ENCODE assay signal across 17 mouse cellular contexts in genomic region chr17:47056476-47056875, GRCm38 (mm10).
"Had no signal": no experiment of that assay in that cellular context is flagged by ENCODE, and none has a peak within 500 bp of the region (broad histone marks: within the 10 kb centered on the region; RNA-seq: fewer than 3 reads in every experiment).

No protein-coding gene starts in this region.

- H3K9ac ChIP-seq: liver, embryonic 14.5 days; lung, embryonic 14.5 days; neural tube, embryonic 13.5 days; neural tube, embryonic 15.5 days; stomach, embryonic 15.5 days had no signal

- H3K27me3 ChIP-seq: neural tube, embryonic 13.5 days; neural tube, embryonic 15.5 days; stomach, embryonic 15.5 days had no signal

- H3K4me2 ChIP-seq: lung, embryonic 14.5 days; neural tube, embryonic 13.5 days; neural tube, embryonic 15.5 days; stomach, embryonic 15.5 days had no signal

- H3K9me3 ChIP-seq: neural tube, embryonic 15.5 days; stomach, embryonic 15.5 days had no signal

- ATAC-seq: midbrain, embryonic 16.5 days had no signal

- DNase-seq: lung, adult 18-20 months; lung, embryonic 14.5 days; lung, postnatal 10 days; lung, postnatal 4 days; midbrain, embryonic 14.5 days; right cerebral cortex, postnatal 14 days; thymus, adult 18-20 months; thymus, postnatal 14 days; thymus, postnatal 36 days had no signal

- H3K27ac ChIP-seq: liver, embryonic 14.5 days; midbrain, embryonic 10.5 days; neural tube, embryonic 13.5 days; neural tube, embryonic 15.5 days; stomach, embryonic 15.5 days; stomach, postnatal 0 days had no signal

- H3K4me1 ChIP-seq: midbrain, embryonic 10.5 days; neural tube, embryonic 13.5 days; neural tube, embryonic 15.5 days had no signal

- H3K4me3 ChIP-seq: midbrain, embryonic 10.5 days; myocyte; neural tube, embryonic 13.5 days; neural tube, embryonic 15.5 days; stomach, embryonic 15.5 days had no signal

- H3K36me3 ChIP-seq: midbrain, embryonic 10.5 days; neural tube, embryonic 13.5 days; neural tube, embryonic 15.5 days; stomach, embryonic 15.5 days had no signal
